In the genomic region with DNA sequence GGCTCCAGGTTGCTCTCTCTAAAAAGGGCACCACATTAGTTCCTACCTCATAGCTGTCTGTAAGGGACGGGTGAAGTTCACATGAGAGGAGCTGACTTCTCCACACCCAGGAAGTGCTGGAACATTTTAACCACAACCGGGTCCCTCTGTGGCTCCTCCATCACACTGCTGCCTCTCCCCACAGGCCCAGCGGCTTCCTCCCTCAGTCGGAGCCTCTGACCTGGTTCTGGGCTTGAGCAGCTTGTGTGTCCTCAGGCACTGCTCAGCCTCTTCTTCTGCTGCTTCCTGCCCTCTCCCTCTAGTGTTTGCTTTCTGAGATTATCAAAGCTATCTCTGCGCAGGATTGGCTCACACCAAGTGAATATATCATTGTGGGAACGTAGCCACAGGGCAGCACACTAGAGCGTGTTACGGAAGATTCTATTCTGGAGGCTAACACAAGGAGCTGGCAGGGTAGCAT, we compare ENCODE assay signal across 15 mouse cellular contexts. TPM values are rescaled to one million over a fixed set of nuclear protein-coding genes. Genes with fewer than 3 reads are reported as not detected.
DNase-seq lines count a peak whose midpoint lies in the region; ATAC-seq and TF ChIP-seq lines count a peak whose summit lies in the region.
"Had no signal": no experiment of that assay in that cellular context is flagged by ENCODE, and none has a peak within 500 bp of the region (broad histone marks: within the 10 kb centered on the region; RNA-seq: fewer than 3 reads in every experiment).

No protein-coding gene starts in this region.

- H3K4me1 ChIP-seq in forebrain, postnatal 0 days (ENCODE audit: insufficient read depth), result peaks cover 11% of the 10 kb centered on the region
- H3K4me1 ChIP-seq in forebrain, embryonic 14.5 days (ENCODE audit: control insufficient read depth, insufficient read depth, low read length), result peaks cover 10% of the 10 kb centered on the region

- H3K27me3 ChIP-seq in forebrain, postnatal 0 days (ENCODE audit: insufficient read depth, low read length), result no peaks in the 10 kb centered on the region
- H3K27me3 ChIP-seq in forebrain, embryonic 14.5 days (replicated peaks; ENCODE audit: control insufficient read depth, insufficient read depth, low read length), result no peaks in the 10 kb centered on the region
- H3K27me3 ChIP-seq: hindbrain, embryonic 12.5 days had no signal

- TF ChIP-seq CTCF in forebrain, postnatal 0 days (IDR thresholded peaks at IDR 0.05; ENCODE audit: low read depth), result no peak; the same call in 1 of the 2 replicates

- no peaks in the 10 kb centered on the region for H3K9me3 ChIP-seq in forebrain, postnatal 0 days (ENCODE audit: low read length)
- no peaks in the 10 kb centered on the region for H3K9me3 ChIP-seq in forebrain, embryonic 14.5 days (replicated peaks; ENCODE audit: control insufficient read depth, low read length)
- H3K9me3 ChIP-seq: forebrain, embryonic 10.5 days; hindbrain, embryonic 12.5 days had no signal

- peak; percentile 33; the same call in 1 of the 2 replicates for ATAC-seq in forebrain, postnatal 0 days
- ATAC-seq in forebrain, embryonic 14.5 days, result no peak
- peak; percentile 60 for ATAC-seq in common myeloid progenitor, adult 5-6 weeks (replicated peaks; ENCODE audit: low read depth, poor library complexity, severe bottlenecking)
- peak; percentile 47 for ATAC-seq in monocyte, adult 5-6 weeks (replicated peaks; ENCODE audit: insufficient number of reproducible peaks, low FRiP score, low TSS enrichment, poor library complexity, severe bottlenecking)

- H3K4me3 ChIP-seq in forebrain, postnatal 0 days (ENCODE audit: low read depth, low read length), result no peak overlapping the region
- no peak overlapping the region for H3K4me3 ChIP-seq in forebrain, embryonic 14.5 days (ENCODE audit: low read depth, low read length)
- H3K4me3 ChIP-seq: forebrain, embryonic 10.5 days; hindbrain, embryonic 12.5 days had no signal

- H3K9ac ChIP-seq in forebrain, postnatal 0 days, result no peak overlapping the region
- H3K9ac ChIP-seq in forebrain, embryonic 14.5 days (ENCODE audit: low read length), result no peak overlapping the region
- H3K9ac ChIP-seq: hindbrain, embryonic 12.5 days had no signal

- no peak overlapping the region for H3K4me2 ChIP-seq in forebrain, postnatal 0 days (ENCODE audit: low read depth)
- H3K4me2 ChIP-seq in forebrain, embryonic 14.5 days (ENCODE audit: low read length), result no peak overlapping the region
- H3K4me2 ChIP-seq: hindbrain, embryonic 12.5 days had no signal

- H3K27ac ChIP-seq in forebrain, postnatal 0 days (ENCODE audit: low read depth, low read length), result no peak overlapping the region
- H3K27ac ChIP-seq in forebrain, embryonic 14.5 days (ENCODE audit: low read depth, low read length), result no peak overlapping the region
- H3K27ac ChIP-seq: forebrain, embryonic 10.5 days; hindbrain, embryonic 12.5 days; kidney, postnatal 0 days; macrophage had no signal

- WGBS in forebrain, postnatal 0 days, result 71% methylated on average over 8 of the region's 8 CpGs
- 75% methylated on average over 8 of the region's 8 CpGs for WGBS in forebrain, embryonic 14.5 days

- H3K36me3 ChIP-seq in forebrain, postnatal 0 days (ENCODE audit: insufficient read depth), result no peaks in the 10 kb centered on the region
- 0 out of 2 replicates have a peak, but pooled peaks cover 3% of the 10 kb centered on the region for H3K36me3 ChIP-seq in forebrain, embryonic 14.5 days (ENCODE audit: control insufficient read depth, insufficient read depth, low read length)

- no peak for DNase-seq in forebrain, postnatal 0 days
- no peak for DNase-seq in forebrain, embryonic 14.5 days (ENCODE audit: low spot score)
- peak; percentile 70 for DNase-seq in 416B (ENCODE audit: low read depth)
- no peak for DNase-seq in testis, postnatal 10 days (ENCODE audit: low spot score)
- no peak for DNase-seq in frontal cortex, postnatal 10 days (ENCODE audit: low spot score in 2 of 2)
- no peak for DNase-seq in layer of hippocampus, adult 8-10 months (ENCODE audit: low spot score in 2 of 2)
- DNase-seq: embryo, embryonic 11 days; heart, adult 18-20 months; left cerebral cortex, postnatal 4 days had no signal

RNA-seq across cellular contexts. Expression of gene Tmem121b, which starts 7.5 kb away (rescaled TPM):
- 26.1 and 27.6 TPM in 2 replicates for total RNA-seq in forebrain, postnatal 0 days (2014; rRNA removed)
- 2.7 and 3.0 TPM in 2 replicates for polyA plus RNA-seq in forebrain, postnatal 0 days (2015; fragmentation: Nextera tagmentation; extraction: Ambion mirVana)
- polyA plus RNA-seq in forebrain, embryonic 14.5 days (2014; fragmentation: Nextera tagmentation; extraction: Ambion mirVana), result 3.0 and 3.5 TPM in 2 replicates
- 0.53 and 0.73 TPM in 2 replicates for total RNA-seq in common myeloid progenitor, adult 5-6 weeks (2017)
- total RNA-seq in monocyte, adult 5-6 weeks (2017), result 4.9 to 12.3 TPM (median 10.3 TPM) in 3 replicates
- 10 to 100 TPM; 31.5 to 39.8 (median 34.0) TPM for total RNA-seq in layer of hippocampus, adult 8-10 months (2022)
- total RNA-seq: heart, adult 18-20 months had no signal
- polyA plus RNA-seq: macrophage had no signal

RNA-seq across cellular contexts. Expression of gene Il17ra, which starts 23.0 kb away (rescaled TPM):
- 2.5 and 4.2 TPM in 2 replicates for total RNA-seq in forebrain, postnatal 0 days (2014; rRNA removed)
- polyA plus RNA-seq in forebrain, postnatal 0 days (2015; fragmentation: Nextera tagmentation; extraction: Ambion mirVana), result 3.2 and 3.4 TPM in 2 replicates
- polyA plus RNA-seq in forebrain, embryonic 14.5 days (2014; fragmentation: Nextera tagmentation; extraction: Ambion mirVana), result 1.1 and 3.5 TPM in 2 replicates
- total RNA-seq in common myeloid progenitor, adult 5-6 weeks (2017), result 29.6 and 31.8 TPM in 2 replicates
- total RNA-seq in monocyte, adult 5-6 weeks (2017), result 155 to 206 TPM (median 192 TPM) in 3 replicates
- 10 to 100 TPM in 1 of 4 experiments, 1 to 10 TPM in 3; 8.3 to 11.9 (median 9.3) TPM for total RNA-seq in layer of hippocampus, adult 8-10 months (2022)

RNA-seq across cellular contexts. Expression of gene Hdhd5, which starts 45.0 kb away (rescaled TPM):
- 27.8 and 29.9 TPM in 2 replicates for total RNA-seq in forebrain, postnatal 0 days (2014; rRNA removed)
- polyA plus RNA-seq in forebrain, postnatal 0 days (2015; fragmentation: Nextera tagmentation; extraction: Ambion mirVana), result 13.9 and 14.9 TPM in 2 replicates
- polyA plus RNA-seq in forebrain, embryonic 14.5 days (2014; fragmentation: Nextera tagmentation; extraction: Ambion mirVana), result 9.0 and 10.4 TPM in 2 replicates
- total RNA-seq in common myeloid progenitor, adult 5-6 weeks (2017), result 11.6 and 15.0 TPM in 2 replicates
- 31.1 to 77.0 TPM (median 45.3 TPM) in 3 replicates for total RNA-seq in monocyte, adult 5-6 weeks (2017)
- total RNA-seq in layer of hippocampus, adult 8-10 months (2022), result 10 to 100 TPM; 32.5 to 39.6 (median 35.5) TPM
